Mouse (Mus musculus): ENCODE data around the gene Shc3. TPM values are rescaled to one million over a fixed set of nuclear protein-coding genes. Genes with fewer than 3 reads are reported as not detected.

Gene Shc3
- total RNA-seq, 1 experiment from 2014 or later: not detected

- ATAC-seq (replicated peaks; ENCODE audit: low read depth, poor library complexity, severe bottlenecking): peak; percentile 51
These were observed 77.4 kb downstream of the Shc3 start for GRCm38 (mm10) chr13:51491649-51492435.

GRCm38 (mm10) chr13:51490195-51490594, 79.0 kb downstream of the Shc3 start:
- ATAC-seq (replicated peaks; ENCODE audit: low read depth, poor library complexity, severe bottlenecking): no peak

- no peak for ATAC-seq (replicated peaks; ENCODE audit: low read depth, poor library complexity, severe bottlenecking)
These were observed 80.3 kb downstream of the Shc3 start for GRCm38 (mm10) chr13:51488945-51489344.

- no peak for ATAC-seq (replicated peaks; ENCODE audit: low read depth, poor library complexity, severe bottlenecking)
These were observed 83.9 kb downstream of the Shc3 start for GRCm38 (mm10) chr13:51485291-51485690.

- ATAC-seq (replicated peaks; ENCODE audit: low read depth, poor library complexity, severe bottlenecking): no peak
These were observed 86.4 kb downstream of the Shc3 start for GRCm38 (mm10) chr13:51482786-51483185.

GRCm38 (mm10) chr13:51480341-51481011, 88.7 kb downstream of the Shc3 start:
- ATAC-seq (replicated peaks; ENCODE audit: low read depth, poor library complexity, severe bottlenecking): peak; percentile 83

GRCm38 (mm10) chr13:51479826-51480225, 89.4 kb downstream of the Shc3 start:
- ATAC-seq (replicated peaks; ENCODE audit: low read depth, poor library complexity, severe bottlenecking): no peak

- no peak for ATAC-seq (replicated peaks; ENCODE audit: low read depth, poor library complexity, severe bottlenecking)
These were observed 92.2 kb downstream of the Shc3 start for GRCm38 (mm10) chr13:51476991-51477390.

- no peak for ATAC-seq (replicated peaks; ENCODE audit: low read depth, poor library complexity, severe bottlenecking)
These were observed 100.4 kb downstream of the Shc3 start for GRCm38 (mm10) chr13:51468697-51469250.

- no peak for ATAC-seq (replicated peaks; ENCODE audit: low read depth, poor library complexity, severe bottlenecking)
These were observed 102.9 kb downstream of the Shc3 start for GRCm38 (mm10) chr13:51466117-51466841.

- no peak for ATAC-seq (replicated peaks; ENCODE audit: low read depth, poor library complexity, severe bottlenecking)
These were observed 104.9 kb downstream of the Shc3 start for GRCm38 (mm10) chr13:51464294-51464693.

- no peak for ATAC-seq (replicated peaks; ENCODE audit: low read depth, poor library complexity, severe bottlenecking)
These were observed 112.9 kb downstream of the Shc3 start for GRCm38 (mm10) chr13:51456190-51456878.

GRCm38 (mm10) chr13:51446550-51446949, 122.7 kb downstream of the Shc3 start:
- ATAC-seq (replicated peaks; ENCODE audit: low read depth, poor library complexity, severe bottlenecking): no peak

GRCm38 (mm10) chr13:51442922-51443321, 126.3 kb downstream of the Shc3 start:
- no peak for ATAC-seq (replicated peaks; ENCODE audit: low read depth, poor library complexity, severe bottlenecking)

GRCm38 (mm10) chr13:51437105-51438085, 131.8 kb downstream of the Shc3 start:
- ATAC-seq (replicated peaks; ENCODE audit: low read depth, poor library complexity, severe bottlenecking): no peak

- ATAC-seq (replicated peaks; ENCODE audit: low read depth, poor library complexity, severe bottlenecking): no peak
These were observed 134.1 kb downstream of the Shc3 start for GRCm38 (mm10) chr13:51435146-51435545.

GRCm38 (mm10) chr13:51434460-51434859, 134.8 kb downstream of the Shc3 start:
- ATAC-seq (replicated peaks; ENCODE audit: low read depth, poor library complexity, severe bottlenecking): 0 out of 2 replicates have a peak, but pooled peaks have one; percentile 36

- peak; percentile 71 for ATAC-seq (replicated peaks; ENCODE audit: low read depth, poor library complexity, severe bottlenecking)
These were observed 135.8 kb downstream of the Shc3 start for GRCm38 (mm10) chr13:51433371-51433770.
